Mouse (Mus musculus) stomach, postnatal 0 days (tissue): ENCODE data around the gene Mnat1. TPM values are rescaled to one million over a fixed set of nuclear protein-coding genes. Genes with fewer than 3 reads are reported as not detected.

Source experiments
- ATAC-seq: fragments of 200-750 bp; cut with Nextera tagmentation; 2 replicates; pipeline ENCODE4 v1.8.0; 2017; ENCODE audit not compliant: low FRiP score, low TSS enrichment
- DNase-seq: peaks from one replicate; pipeline ENCODE4 v3.0.0-alpha.2; 2016; ENCODE audit warnings: low spot score
- H3K27ac ChIP-seq: fragments of 300-500 bp; sonication (generic); replicated peaks from 2 replicates; pipeline ENCODE4 v1.5.1; 2014; ENCODE audit warnings: mild to moderate bottlenecking, control low read depth
- H3K27me3 ChIP-seq: fragments of 300-500 bp; sonication (generic); 2 replicates; pipeline ENCODE4 v1.6.1; 2014; ENCODE audit warnings: low read length; ENCODE audit not compliant: control insufficient read depth, insufficient read depth
- H3K36me3 ChIP-seq: fragments of 300-500 bp; sonication (generic); 2 replicates; pipeline ENCODE4 v1.6.1; 2014; ENCODE audit warnings: low read length, mixed read lengths; ENCODE audit not compliant: control insufficient read depth, insufficient read depth
- H3K4me1 ChIP-seq: fragments of 300-500 bp; sonication (generic); replicated peaks from 2 replicates; pipeline ENCODE4 v1.6.1; 2014; ENCODE audit warnings: antibody characterized with exemption; ENCODE audit not compliant: control insufficient read depth, insufficient read depth
- H3K4me2 ChIP-seq: fragments of 300-500 bp; sonication (generic); replicated peaks from 2 replicates; pipeline ENCODE4 v1.6.1; 2014; ENCODE audit warnings: low read depth, mild to moderate bottlenecking, control low read depth, moderate library complexity
- H3K4me3 ChIP-seq: fragments of 300-500 bp; sonication (generic); 2 replicates; pipeline ENCODE4 v1.5.1; 2014; ENCODE audit warnings: low read depth, low read length, control low read depth
- H3K9ac ChIP-seq: fragments of 300-500 bp; sonication (generic); 2 replicates; pipeline ENCODE4 v1.6.1; 2014; ENCODE audit warnings: mild to moderate bottlenecking, low read length, control low read depth, mixed read lengths
- H3K9me3 ChIP-seq: fragments of 300-500 bp; sonication (generic); 2 replicates; pipeline ENCODE4 v1.6.1; 2016; ENCODE audit warnings: low read length; ENCODE audit not compliant: control insufficient read depth
- CTCF ChIP-seq: IDR thresholded peaks from 2 replicates; pipeline ENCODE4 v1.5.1; 2016; ENCODE audit warnings: antibody characterized with exemption, low read depth, mild to moderate bottlenecking, moderate library complexity
- EP300 ChIP-seq: optimal IDR thresholded peaks from 2 replicates; pipeline ENCODE3; 2016; ENCODE audit warnings: antibody characterized with exemption
- WGBS: fragments of 180-500 bp; shearing (Covaris S2); extraction: QIAGEN DNeasy Blood & Tissue Kit; methylation state at CpG from one replicate; pipeline ENCODE4 v1.1.7; 2014; 5-methylcytosine and 5-hydroxymethylcytosine counted together
- polyA plus RNA-seq: library from polyadenylated mRNA; unstranded; fragments of >200 nt; fragmentation: Nextera tagmentation; extraction: Ambion mirVana; gene quantifications from 2 replicates; pipeline ENCODE4 v1.2.1, GENCODE M21; 2015

The Mnat1 gene
- polyA plus RNA-seq, 1 experiment from 2014 or later = 17.1 TPM

DNA sequence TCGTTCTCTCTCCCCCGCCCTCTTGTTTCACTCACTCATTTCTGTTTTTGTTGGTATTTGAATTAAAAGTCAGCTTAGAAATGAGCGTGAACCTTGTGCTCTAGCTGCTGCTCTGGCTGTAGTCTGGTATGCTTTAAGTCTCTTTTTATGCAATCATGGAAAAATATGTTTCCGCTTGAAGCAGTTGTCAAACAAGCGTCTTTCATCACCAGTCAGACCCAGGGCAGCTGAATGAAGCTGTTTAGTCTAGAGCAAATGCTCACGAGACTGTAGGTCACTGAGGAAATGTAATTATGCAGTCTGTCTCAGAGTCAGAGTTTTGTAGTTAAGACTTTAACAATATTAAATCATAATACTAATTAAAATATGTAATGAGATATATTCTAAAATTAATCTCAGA lies 100.4 kb downstream of the Mnat1 start:
- H3K27ac ChIP-seq = no peak overlapping the region
- ATAC-seq (no peak), DNase-seq (no peak)
- no peaks in the 10 kb centered on the region for H3K4me1 ChIP-seq
- H3K9me3 ChIP-seq = no peaks in the 10 kb centered on the region
- TF ChIP-seq EP300 (no peak), CTCF (no peak)
- 41% methylated on average over 6 of the region's 6 CpGs for WGBS
- H3K9ac ChIP-seq = no peak overlapping the region
- H3K36me3 ChIP-seq = no peaks in the 10 kb centered on the region; the same call in 1 of the 2 replicates
- no peaks in the 10 kb centered on the region for H3K27me3 ChIP-seq
- no peak overlapping the region for H3K4me3 ChIP-seq
- H3K4me2 ChIP-seq = no peak overlapping the region

DNA sequence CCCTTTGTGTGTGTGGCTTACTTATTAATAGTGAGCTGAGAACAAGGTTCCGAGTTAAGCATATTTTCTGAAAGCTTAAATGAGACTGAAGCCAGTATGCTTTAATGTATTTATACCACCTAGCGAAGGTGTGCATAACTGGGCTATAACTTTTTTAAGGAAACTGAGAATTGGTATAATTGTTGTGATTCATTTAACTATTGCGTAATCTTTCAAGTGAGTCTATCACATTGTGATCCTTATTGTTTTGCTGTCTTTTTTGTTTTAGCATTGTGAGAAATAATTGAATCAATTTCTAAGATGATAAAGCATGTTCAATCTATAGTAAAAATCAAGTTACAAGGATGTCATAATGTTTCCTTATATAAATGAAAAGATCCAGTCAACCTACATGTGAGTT lies 104.9 kb downstream of the Mnat1 start:
- DNase-seq (no peak), ATAC-seq (no peak)
- Histone ChIP-seq H3K27ac (no peak overlapping the region), H3K27me3 (no peaks in the 10 kb centered on the region), H3K4me3 (no peak overlapping the region), H3K4me2 (no peak overlapping the region), H3K9ac (no peak overlapping the region), H3K9me3 (no peaks in the 10 kb centered on the region), H3K4me1 (no peaks in the 10 kb centered on the region), H3K36me3 (no peaks in the 10 kb centered on the region)
- TF ChIP-seq EP300 = no peak
- no peak for TF ChIP-seq CTCF
- WGBS = 91% methylated on average over 3 of the region's 3 CpGs

DNA sequence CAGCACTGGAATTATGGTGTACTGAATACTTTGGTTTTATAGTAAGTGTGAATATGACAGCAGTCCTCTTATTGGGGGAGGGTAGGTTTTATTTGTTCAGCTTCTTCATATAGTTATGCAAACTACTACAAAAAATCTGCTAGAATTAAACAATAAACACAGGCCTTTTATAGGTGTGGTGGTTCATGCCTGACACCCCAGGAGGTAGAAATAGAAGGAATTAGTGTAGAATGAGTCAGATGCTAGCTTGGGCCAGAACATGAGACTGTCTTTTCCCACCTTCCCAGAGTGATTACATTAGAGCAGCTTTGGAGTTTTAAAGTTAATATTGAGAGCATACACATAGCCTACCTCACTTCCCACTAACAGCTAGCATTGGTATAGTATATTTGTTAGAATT lies 106.7 kb downstream of the Mnat1 start:
- H3K27ac ChIP-seq = no peak overlapping the region
- no peaks in the 10 kb centered on the region for H3K36me3 ChIP-seq
- TF ChIP-seq EP300 (no peak), CTCF (no peak)

DNA sequence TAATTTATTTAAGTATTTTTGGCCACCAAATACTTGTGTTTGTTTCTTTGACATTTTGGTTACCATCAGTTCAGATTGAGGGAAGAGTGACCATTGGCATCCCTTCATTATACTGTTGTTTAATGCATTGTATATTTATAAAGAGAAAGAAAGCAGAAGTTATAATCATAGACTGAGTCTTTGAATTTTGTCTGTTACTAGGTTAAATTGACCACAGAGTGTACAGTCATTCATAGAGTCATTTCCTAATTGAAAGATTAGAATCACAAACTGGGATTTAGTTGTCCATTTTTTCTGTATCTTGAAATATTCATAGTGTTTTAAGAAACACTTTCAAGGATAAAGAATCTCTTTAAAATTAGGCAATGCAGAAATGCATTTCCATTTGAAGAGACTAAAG lies 108.0 kb downstream of the Mnat1 start:
- DNase-seq (no peak), ATAC-seq (no peak)
- no peak overlapping the region for H3K27ac ChIP-seq
- H3K4me1 ChIP-seq = no peaks in the 10 kb centered on the region
- H3K9me3 ChIP-seq = no peaks in the 10 kb centered on the region
- TF ChIP-seq EP300 = no peak
- TF ChIP-seq CTCF = no peak
- no peaks in the 10 kb centered on the region for H3K27me3 ChIP-seq
- H3K36me3 ChIP-seq = no peaks in the 10 kb centered on the region
- H3K4me2 ChIP-seq = no peak overlapping the region
- H3K4me3 ChIP-seq = no peak overlapping the region
- H3K9ac ChIP-seq = no peak overlapping the region

More for the DNA sequence above, 106.7 kb downstream of the Mnat1 start:
- Histone ChIP-seq H3K27me3 (no peaks in the 10 kb centered on the region), H3K4me2 (no peak overlapping the region), H3K9me3 (no peaks in the 10 kb centered on the region), H3K9ac (no peak overlapping the region), H3K4me3 (no peak overlapping the region), H3K4me1 (no peaks in the 10 kb centered on the region)
- ATAC-seq (no peak), DNase-seq (no peak)

DNA sequence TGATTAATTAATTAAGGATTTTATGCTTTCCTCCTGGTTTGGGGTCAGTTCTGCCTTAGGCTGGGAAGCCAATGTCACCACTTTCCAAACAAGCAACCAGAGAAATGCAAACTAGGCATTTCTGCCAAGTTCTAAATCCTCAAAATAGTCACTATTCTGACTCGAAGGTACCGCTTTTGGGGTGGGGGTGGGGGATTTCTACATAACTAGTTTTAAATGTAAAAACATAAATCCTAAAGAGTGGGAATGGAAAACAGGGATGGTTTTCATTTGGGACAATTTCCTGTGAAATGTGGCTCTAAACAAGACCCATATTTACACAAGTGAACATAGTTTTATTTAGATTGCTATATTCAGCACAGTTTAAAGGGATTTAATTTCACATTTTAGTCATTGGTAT lies 109.1 kb downstream of the Mnat1 start:
- no peaks in the 10 kb centered on the region for H3K36me3 ChIP-seq
- WGBS = 53% methylated on average over 2 of the region's 2 CpGs
- H3K4me2 ChIP-seq = no peak overlapping the region
- H3K9ac ChIP-seq = no peak overlapping the region
- H3K4me3 ChIP-seq = no peak overlapping the region
- H3K4me1 ChIP-seq = no peaks in the 10 kb centered on the region
- no peaks in the 10 kb centered on the region for H3K27me3 ChIP-seq
- no peak overlapping the region for H3K27ac ChIP-seq
- DNase-seq (no peak), ATAC-seq (no peak)
- no peaks in the 10 kb centered on the region for H3K9me3 ChIP-seq
- TF ChIP-seq CTCF = no peak

DNA sequence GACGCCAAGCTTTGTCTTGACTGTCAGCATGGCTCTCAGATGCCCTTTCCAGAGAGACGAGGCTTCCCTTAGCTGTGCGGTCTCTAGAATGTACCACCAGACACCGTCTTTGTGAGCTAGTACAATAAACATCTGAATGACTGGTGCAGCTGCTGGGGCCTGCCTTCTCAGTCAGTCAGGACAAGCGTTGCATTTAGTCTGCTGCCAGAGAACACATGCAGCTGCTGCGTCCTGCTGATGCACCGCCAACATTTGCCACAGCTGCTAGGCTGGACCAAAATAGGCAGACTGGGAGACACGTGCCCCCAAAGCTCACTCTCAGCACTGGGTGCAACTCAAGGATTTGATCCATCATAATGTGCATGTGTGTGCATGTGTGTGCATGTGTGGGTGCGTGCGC lies 118.4 kb downstream of the Mnat1 start:
- ATAC-seq (no peak), DNase-seq (no peak)
- Histone ChIP-seq H3K4me1 (no peaks in the 10 kb centered on the region), H3K9ac (no peak overlapping the region), H3K4me2 (no peak overlapping the region), H3K27ac (no peak overlapping the region), H3K4me3 (no peak overlapping the region), H3K9me3 (no peaks in the 10 kb centered on the region), H3K36me3 (no peaks in the 10 kb centered on the region), H3K27me3 (no peaks in the 10 kb centered on the region)
- no peak for TF ChIP-seq CTCF
- 60% methylated on average over 10 of the region's 10 CpGs for WGBS

DNA sequence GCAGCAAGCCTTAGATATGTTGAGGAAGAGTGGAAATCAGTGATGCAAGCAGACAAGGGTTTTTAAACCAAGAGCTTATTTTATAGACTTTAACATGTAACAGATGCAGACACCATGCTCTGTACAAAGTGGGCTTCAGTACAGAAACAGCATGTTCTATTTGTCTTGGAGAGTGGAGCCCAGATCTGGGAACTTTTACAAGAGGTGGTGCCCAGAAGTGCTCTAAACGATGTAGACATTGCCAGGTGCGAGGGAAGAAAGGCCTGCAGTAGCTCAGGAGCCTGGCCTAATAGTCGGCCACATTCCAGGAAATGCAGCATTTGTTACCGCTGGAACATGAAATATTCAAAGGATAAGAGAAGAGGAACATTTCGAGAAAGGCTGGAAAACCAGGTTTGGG lies 122.2 kb downstream of the Mnat1 start:
- H3K27ac ChIP-seq = no peak overlapping the region
- H3K4me3 ChIP-seq = no peak overlapping the region
- no peak for TF ChIP-seq EP300
- TF ChIP-seq CTCF = no peak
- no peak for ATAC-seq
- H3K36me3 ChIP-seq = no peaks in the 10 kb centered on the region
- no peaks in the 10 kb centered on the region for H3K9me3 ChIP-seq
- no peak for DNase-seq
- WGBS = 52% methylated on average over 5 of the region's 5 CpGs
- no peaks in the 10 kb centered on the region for H3K4me1 ChIP-seq
- H3K9ac ChIP-seq = no peak overlapping the region
- H3K27me3 ChIP-seq = no peaks in the 10 kb centered on the region
- no peak overlapping the region for H3K4me2 ChIP-seq
